Mouse (Mus musculus) MEL (cell line): ENCODE measurements around the gene Fam69b. TPM values are rescaled to one million over a fixed set of nuclear protein-coding genes. Genes with fewer than 3 reads are reported as not detected.

Source experiments
- DNase-seq: peaks from one replicate; pipeline ENCODE4 v3.0.0; 2011; ENCODE audit warnings: low read depth, low spot score
- H3K27ac ChIP-seq: 2 replicates; pipeline ENCODE4 v1.5.1; 2012; ENCODE audit warnings: low read depth, mild to moderate bottlenecking, control low read depth, low read length, moderate library complexity; ENCODE audit not compliant: control insufficient read depth
- H3K27me3 ChIP-seq, 2 experiments: fragments of 150-350 bp in 1 of 2; sonication (generic) in 1 of 2; 2 replicates each; pipeline ENCODE4 v1.6.1; 2012; ENCODE audit warnings: low read length in 2 of 2, mild to moderate bottlenecking in 2 of 2, improper control_type of control experiment in 1 of 2, moderate library complexity in 1 of 2; ENCODE audit not compliant: insufficient read depth in 2 of 2, control insufficient read depth in 1 of 2
- H3K36me3 ChIP-seq, 2 experiments: 2 replicates each; pipeline ENCODE4 v1.6.1; 2012 to 2014; ENCODE audit warnings: low read length in 2 of 2, improper control_type of control experiment in 1 of 2, inconsistent platforms in 1 of 2, mild to moderate bottlenecking in 1 of 2; ENCODE audit not compliant: insufficient read depth in 2 of 2, control insufficient read depth in 1 of 2
- H3K4me1 ChIP-seq, 2 experiments: fragments of 150-350 bp in 1 of 2; sonication (generic) in 1 of 2; 2 replicates each; pipeline ENCODE4 v1.6.1; 2012; ENCODE audit warnings: low read length in 2 of 2, improper control_type of control experiment in 1 of 2, mild to moderate bottlenecking in 1 of 2; ENCODE audit not compliant: insufficient read depth in 2 of 2, control insufficient read depth in 1 of 2
- H3K4me3 ChIP-seq, 2 experiments: fragments of 150-350 bp in 1 of 2; sonication (generic) in 1 of 2; 2 replicates each; pipeline ENCODE4 v1.5.1; 2012; ENCODE audit warnings: low read depth in 2 of 2, low read length in 2 of 2, mild to moderate bottlenecking in 2 of 2, moderate library complexity in 2 of 2, control low read depth in 1 of 2, improper control_type of control experiment in 1 of 2; ENCODE audit not compliant: control insufficient read depth in 1 of 2, insufficient read depth in 1 of 2
- H3K79me2 ChIP-seq: 2 replicates; pipeline ENCODE4 v1.6.1; 2012; ENCODE audit warnings: mild to moderate bottlenecking, low read length, moderate library complexity; ENCODE audit not compliant: control insufficient read depth, poor library complexity, insufficient read depth
- H3K9ac ChIP-seq: 2 replicates; pipeline ENCODE4 v1.6.1; 2012; ENCODE audit warnings: low read depth, mild to moderate bottlenecking, control low read depth, low read length, moderate library complexity; ENCODE audit not compliant: control insufficient read depth, poor library complexity, severe bottlenecking
- H3K9me3 ChIP-seq: fragments of 150-350 bp; sonication (generic); replicated peaks from 2 replicates; pipeline ENCODE4 v1.6.1; 2012; ENCODE audit warnings: mild to moderate bottlenecking, low read length, improper control_type of control experiment, moderate library complexity; ENCODE audit not compliant: insufficient read depth
- CHD2 ChIP-seq: IDR thresholded peaks from 2 replicates; pipeline ENCODE4 v1.6.1; 2011; ENCODE audit warnings: low read length, improper control_type of control experiment
- E2F4 ChIP-seq: IDR thresholded peaks from 2 replicates; pipeline ENCODE4 v1.6.1; 2011; ENCODE audit warnings: low read depth, low read length, improper control_type of control experiment, borderline replicate concordance
- ELF1 ChIP-seq: IDR thresholded peaks from 2 replicates; pipeline ENCODE4 v1.6.1; 2014; ENCODE audit warnings: low read depth, mild to moderate bottlenecking, inconsistent platforms, low read length, improper control_type of control experiment, moderate library complexity
- GABPA ChIP-seq: IDR thresholded peaks from 2 replicates; pipeline ENCODE4 v1.6.1; 2012; ENCODE audit warnings: low read depth, mild to moderate bottlenecking, inconsistent platforms, low read length, improper control_type of control experiment, moderate library complexity
- MAFK ChIP-seq: IDR thresholded peaks from 2 replicates; pipeline ENCODE4 v1.6.1; 2011; ENCODE audit warnings: low read depth, mild to moderate bottlenecking, low read length, improper control_type of control experiment, borderline replicate concordance
- MAZ ChIP-seq: IDR thresholded peaks from 2 replicates; pipeline ENCODE4 v1.6.1; 2012; ENCODE audit warnings: low read depth, mild to moderate bottlenecking, inconsistent platforms, low read length, improper control_type of control experiment
- MEF2A ChIP-seq: IDR thresholded peaks from 2 replicates; pipeline ENCODE4 v1.6.1; 2014; ENCODE audit warnings: low read depth, mild to moderate bottlenecking, inconsistent platforms, low read length, improper control_type of control experiment; ENCODE audit not compliant: poor library complexity, insufficient replicate concordance, severe bottlenecking; ENCODE audit errors: extremely low read depth
- MYB ChIP-seq: IDR thresholded peaks from 2 replicates; pipeline ENCODE4 v1.6.1; 2011; ENCODE audit warnings: mild to moderate bottlenecking, low read depth, low read length, improper control_type of control experiment
- NELFE ChIP-seq: IDR thresholded peaks from 2 replicates; pipeline ENCODE4 v1.6.1; 2011; ENCODE audit warnings: low read depth, low read length, improper control_type of control experiment
- POLR2A ChIP-seq, 2 experiments: IDR thresholded peaks; 2 replicates each; pipeline ENCODE4 v1.6.1; 2011 to 2012; ENCODE audit warnings: low read length in 2 of 2, mild to moderate bottlenecking in 2 of 2, control low read depth in 1 of 2, improper control_type of control experiment in 1 of 2, low read depth in 1 of 2, moderate library complexity in 1 of 2; ENCODE audit not compliant: control insufficient read depth in 1 of 2, insufficient read depth in 1 of 2, poor library complexity in 1 of 2
- POLR2AphosphoS2 ChIP-seq: IDR thresholded peaks from 2 replicates; pipeline ENCODE4 v1.6.1; 2011; ENCODE audit warnings: low read length, improper control_type of control experiment
- RCOR1 ChIP-seq: IDR thresholded peaks from 2 replicates; pipeline ENCODE4 v1.6.1; 2012; ENCODE audit warnings: low read depth, mild to moderate bottlenecking, inconsistent platforms, low read length, improper control_type of control experiment
- SIN3A ChIP-seq: IDR thresholded peaks from 2 replicates; pipeline ENCODE4 v1.6.1; 2012; ENCODE audit warnings: low read length, improper control_type of control experiment, inconsistent platforms
- TAL1 ChIP-seq: IDR thresholded peaks from 2 replicates; pipeline ENCODE4 v1.6.1; 2012; ENCODE audit warnings: mild to moderate bottlenecking, inconsistent platforms, low read length, moderate library complexity, mixed read lengths
- TBP ChIP-seq: IDR thresholded peaks from 2 replicates; pipeline ENCODE4 v1.8.0; 2011; ENCODE audit warnings: low read depth, low read length, improper control_type of control experiment
- ZKSCAN1 ChIP-seq: IDR thresholded peaks from 2 replicates; pipeline ENCODE4 v1.6.1; 2012; ENCODE audit warnings: low read depth, mild to moderate bottlenecking, inconsistent platforms, low read length, improper control_type of control experiment, moderate library complexity
- ZNF384 ChIP-seq: IDR thresholded peaks from 2 replicates; pipeline ENCODE4 v1.6.1; 2012; ENCODE audit warnings: low read depth, mild to moderate bottlenecking, inconsistent platforms, low read length, improper control_type of control experiment
- polyA plus RNA-seq, 2 experiments: library from polyadenylated mRNA; stranded (reverse) in 1 of 2; unstranded in 1 of 2; fragments of >175 nt in 1 of 2; fragments of >200 nt in 1 of 2; gene quantifications; 2 replicates each; pipeline versions ENCODE4 v1.2.1 to v1.2.4; 2012; ENCODE audit warnings: low replicate concordance in 2 of 2, low read depth in 1 of 2; ENCODE audit not compliant: insufficient read length in 2 of 2, insufficient read depth in 1 of 2, missing spikeins in 1 of 2
- total RNA-seq: library from RNA; depleted of rRNA; stranded (reverse); fragments of 300-350 nt; gene quantifications from 2 replicates; pipeline ENCODE4 v1.2.3, GENCODE M21; 2012

Fam69b gene
- total and polyA plus RNA-seq, 3 experiments: 0.42 to 0.67 TPM; not detected in 1

GRCm38 (mm10) chr2:26580751-26581150 lies 47.5 kb upstream of the Fam69b start:
- no peak overlapping the region for H3K4me3 ChIP-seq
- H3K9me3 ChIP-seq: no peaks in the 10 kb centered on the region
- peaks cover 0 to 13% of the 10 kb centered on the region in 2 experiments; a peak in 2 of 4 replicates for H3K36me3 ChIP-seq
- no peaks in the 10 kb centered on the region for H3K27me3 ChIP-seq
- no peak for TF ChIP-seq MYB
- TF ChIP-seq ELF1: no peak
- no peak for TF ChIP-seq NELFE
- no peak for TF ChIP-seq ZNF384
- no peak for TF ChIP-seq RCOR1
- no peak for TF ChIP-seq SIN3A
- no peak for TF ChIP-seq TBP
- TF ChIP-seq POLR2A (IDR thresholded peaks at IDR 0.05; ENCODE audit: control insufficient read depth in 1 of 2, insufficient read depth in 1 of 2, low read depth in 1 of 2, low read length in 2 of 2, poor library complexity in 1 of 2): no peak
- no peak for TF ChIP-seq ZKSCAN1
- H3K27ac ChIP-seq: no peak overlapping the region
- H3K9ac ChIP-seq: no peak overlapping the region
- no peak for DNase-seq
- H3K79me2 ChIP-seq: no peaks in the 10 kb centered on the region; the same call in 1 of the 2 replicates
- H3K4me1 ChIP-seq: peaks cover 9 to 36% of the 10 kb centered on the region in 2 experiments

DNA sequence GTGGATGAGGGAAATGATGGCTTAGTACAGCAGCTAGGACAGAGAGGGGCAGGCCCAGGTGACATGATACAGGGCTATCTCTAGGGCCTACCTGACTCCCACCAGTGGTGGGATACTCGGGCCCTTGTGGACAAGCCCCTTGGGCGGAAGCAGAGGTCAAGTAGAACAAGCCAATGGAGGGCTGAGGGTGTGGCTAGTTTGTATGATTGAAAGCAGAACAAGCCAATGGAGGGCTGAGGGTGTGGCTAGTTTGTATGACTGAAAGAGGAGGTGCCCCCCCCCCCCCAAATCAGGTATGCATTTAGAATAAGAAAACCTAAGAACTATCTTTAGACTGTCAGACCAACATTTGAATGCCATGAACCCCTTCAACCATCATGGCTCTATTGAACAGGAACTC lies 46.1 kb upstream of the Fam69b start:
- TF ChIP-seq E2F4 (no peak), CHD2 (peak; percentile 29; the same call in 1 of the 2 replicates)
- H3K27me3 ChIP-seq: no peaks in the 10 kb centered on the region
- peaks cover 4 to 26% of the 10 kb centered on the region in 2 experiments; a peak in 3 of 4 replicates for H3K4me1 ChIP-seq
- no peak overlapping the region for H3K27ac ChIP-seq
- H3K9me3 ChIP-seq: no peaks in the 10 kb centered on the region
- DNase-seq: peak; percentile 63
- no peaks in the 10 kb centered on the region; the same call in 1 of the 2 replicates for H3K79me2 ChIP-seq
- peak overlapping the region; percentile 15; the same call in 1 of the 2 replicates for H3K9ac ChIP-seq
- peak overlapping the region; percentile 39 to 52; a peak in 3 of 4 replicates for H3K4me3 ChIP-seq
- H3K36me3 ChIP-seq: peaks cover 0 to 6% of the 10 kb centered on the region in 2 experiments; a peak in 2 of 4 replicates

DNA sequence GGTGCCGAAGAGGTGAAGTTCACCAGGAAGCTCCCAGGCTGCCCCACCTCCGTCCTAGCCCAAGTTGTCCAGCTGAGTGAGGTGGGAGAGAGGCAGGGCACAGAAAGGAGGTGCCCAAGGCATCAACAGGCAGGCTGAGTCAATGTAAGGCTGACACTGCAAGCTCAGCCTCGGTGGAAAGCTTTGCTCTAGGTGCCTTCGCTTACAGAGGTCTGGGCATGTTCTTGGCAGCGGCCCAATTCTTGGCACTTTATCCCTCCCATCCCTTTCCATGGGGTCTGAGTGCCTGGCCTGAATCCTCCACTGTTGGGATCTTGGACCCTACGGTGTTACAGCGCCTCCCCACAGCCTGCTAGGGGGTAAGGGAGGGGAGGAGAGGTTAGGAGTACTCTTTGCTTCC lies 45.5 kb upstream of the Fam69b start:
- no peaks in the 10 kb centered on the region for H3K27me3 ChIP-seq
- no peak overlapping the region for H3K9ac ChIP-seq
- TF ChIP-seq POLR2AphosphoS2: no peak
- TF ChIP-seq GABPA: no peak
- TF ChIP-seq MEF2A: no peak
- TF ChIP-seq MAZ: no peak
- no peak for TF ChIP-seq E2F4
- TF ChIP-seq POLR2A (IDR thresholded peaks at IDR 0.05; ENCODE audit: control insufficient read depth in 1 of 2, insufficient read depth in 1 of 2, low read depth in 1 of 2, low read length in 2 of 2, poor library complexity in 1 of 2): no peak
- TF ChIP-seq MAFK: no peak
- no peak for TF ChIP-seq TAL1
- no peak for TF ChIP-seq ELF1
- TF ChIP-seq RCOR1: no peak
- no peaks in the 10 kb centered on the region for H3K9me3 ChIP-seq
- H3K36me3 ChIP-seq: peaks cover 0 to 12% of the 10 kb centered on the region in 2 experiments; a peak in 2 of 4 replicates
- H3K79me2 ChIP-seq: no peaks in the 10 kb centered on the region; the same call in 1 of the 2 replicates
- no peak for DNase-seq
- H3K4me1 ChIP-seq: peaks cover 4 to 27% of the 10 kb centered on the region in 2 experiments; a peak in 3 of 4 replicates
- H3K27ac ChIP-seq: no peak overlapping the region
- no peak overlapping the region for H3K4me3 ChIP-seq
